Mouse (Mus musculus) olfactory bulb, adult 2 months (tissue): ENCODE data around the gene Anxa4.

Experiments used
- CTCF ChIP-seq: fragments of 200-500 bp; IDR thresholded peaks from 2 replicates; pipeline ENCODE4 v1.5.1; 2012; ENCODE audit warnings: low read depth, mild to moderate bottlenecking, low read length, moderate library complexity; ENCODE audit not compliant: insufficient read depth
- POLR2A ChIP-seq: fragments of 200-500 bp; IDR thresholded peaks from 2 replicates; pipeline ENCODE4 v1.6.1; 2012; ENCODE audit warnings: mild to moderate bottlenecking, low read depth, low read length, moderate library complexity; ENCODE audit not compliant: insufficient read depth

- TF ChIP-seq CTCF (no peak), POLR2A (no peak)
Observed at GRCm38 (mm10) chr6:86736313-86736712, 57.1 kb downstream of the Anxa4 start.
